Mouse (Mus musculus): ENCODE data around the gene 4930467E23Rik.
A peak's percentile ranks its signal among the peaks of the same experiment; 100 is the strongest.
"Not testable (repeated sequence)": the region's sequence is repeated elsewhere in the genome, so short reads cannot be mapped to it uniquely, and the experiment has no call there.

Gene 4930467E23Rik

DNA sequence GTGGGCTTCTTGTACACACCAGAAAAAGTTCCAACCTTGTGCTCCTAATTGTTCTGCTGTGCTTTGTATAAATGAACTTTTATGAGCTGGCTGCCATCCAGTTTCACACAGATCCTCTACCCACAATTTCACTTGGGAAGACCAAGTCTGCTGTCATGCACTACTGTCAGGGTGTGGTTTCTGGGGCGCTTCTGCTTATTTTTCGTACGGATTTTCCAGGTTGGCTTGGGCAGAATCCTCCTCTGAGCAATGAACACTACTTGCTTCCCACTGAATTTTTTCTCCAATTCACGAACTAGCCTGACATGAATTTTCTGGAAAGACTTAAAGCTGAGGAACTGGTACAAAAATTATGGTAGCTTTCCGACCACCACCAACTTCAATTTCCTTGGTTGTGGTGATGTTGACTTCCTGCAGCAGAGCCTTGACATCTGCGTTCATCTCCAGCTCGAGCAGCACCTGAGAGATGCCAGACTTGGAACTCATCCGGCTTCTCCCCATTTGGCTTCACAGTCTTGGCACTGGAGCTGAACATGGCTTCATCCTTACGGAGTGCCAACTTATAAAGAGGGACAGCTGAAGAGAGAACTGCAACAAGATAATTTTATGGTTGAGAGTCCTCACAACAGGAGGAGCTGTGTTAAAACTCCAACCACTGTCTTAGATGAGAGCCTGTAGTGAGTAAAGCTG is 18.1 kb upstream of the 4930467E23Rik start:
- not testable (repeated sequence) for DNase-seq (ENCODE audit: low spot score in 2 of 2)

DNA sequence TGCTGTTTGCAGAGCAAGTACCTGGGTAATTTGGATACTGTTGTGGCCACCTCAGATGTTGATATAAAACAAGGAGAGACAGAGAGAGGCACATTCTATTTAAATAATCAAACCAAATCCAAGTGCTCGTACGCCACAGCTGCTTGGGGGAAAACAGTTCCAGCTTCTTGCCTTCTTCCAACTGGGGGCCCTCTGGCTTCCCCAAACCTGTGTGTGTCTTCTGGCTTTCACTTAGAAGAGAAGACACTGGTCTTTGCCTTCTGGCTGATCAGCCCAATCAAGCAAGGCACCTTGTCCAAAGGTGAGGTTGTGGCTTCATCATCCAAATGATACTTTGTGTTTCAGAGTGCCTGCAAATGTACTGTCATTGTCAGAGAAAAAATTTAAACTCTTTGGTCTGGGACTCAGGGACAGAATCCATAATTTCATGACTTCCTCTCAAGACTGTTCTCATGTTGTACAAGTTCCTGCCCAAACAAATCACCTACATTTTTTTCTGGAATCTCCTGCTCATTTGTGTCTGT is 17.1 kb upstream of the 4930467E23Rik start:
- DNase-seq (ENCODE audit: low spot score in 2 of 2) = not testable (repeated sequence)

DNA sequence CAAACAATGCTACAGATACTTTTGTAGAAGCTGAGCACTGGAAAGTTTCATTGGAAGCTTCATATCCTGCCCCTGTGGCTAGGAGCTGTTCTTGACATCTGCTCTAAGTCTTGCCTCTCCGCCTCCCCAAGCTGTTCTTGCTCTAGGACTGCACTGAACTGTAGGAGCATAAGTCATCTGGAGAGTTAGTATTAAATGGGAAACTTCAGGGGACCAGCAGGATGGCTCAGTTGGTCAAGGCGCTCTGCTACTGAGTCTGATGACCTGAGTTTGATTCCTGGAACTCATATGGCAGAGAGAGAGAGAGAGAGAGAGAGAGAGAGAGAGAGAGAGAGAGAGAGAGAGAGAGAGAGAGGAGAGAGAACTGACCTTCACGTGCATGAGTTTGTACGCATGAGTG is 16.6 kb upstream of the 4930467E23Rik start:
- not testable (repeated sequence) for DNase-seq (ENCODE audit: low spot score in 2 of 2)

DNA sequence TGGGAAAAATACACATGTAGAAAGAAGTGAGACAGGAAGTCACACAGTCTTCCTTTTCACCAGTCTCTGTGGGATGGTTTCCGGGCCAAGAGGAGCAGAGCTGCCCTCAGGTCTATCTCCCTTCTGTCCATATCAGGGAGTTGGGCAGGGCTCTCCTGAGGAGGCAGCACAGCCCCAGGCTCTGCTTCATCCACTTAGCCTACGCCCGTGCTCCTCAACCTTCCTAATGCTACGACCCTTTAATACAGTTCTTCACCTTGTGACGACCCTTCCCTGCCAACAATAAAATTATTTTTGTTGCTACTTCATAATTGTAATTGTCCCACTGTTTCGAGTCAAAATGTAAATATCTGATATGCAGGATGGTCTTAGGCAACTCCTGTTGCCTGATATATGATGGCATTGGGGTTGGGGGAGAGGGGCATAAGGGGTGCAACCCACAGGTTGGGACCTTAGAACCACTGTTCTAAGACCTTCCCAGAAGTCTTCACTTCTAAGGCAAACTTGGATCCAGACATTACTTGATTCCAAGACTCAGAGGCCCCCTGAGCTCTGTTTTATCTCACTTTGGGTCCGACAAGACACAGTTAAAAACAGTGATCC is 16.0 kb upstream of the 4930467E23Rik start:
- DNase-seq (ENCODE audit: low spot score in 2 of 2) = peak in 1 of 2 experiments; percentile 31

DNA sequence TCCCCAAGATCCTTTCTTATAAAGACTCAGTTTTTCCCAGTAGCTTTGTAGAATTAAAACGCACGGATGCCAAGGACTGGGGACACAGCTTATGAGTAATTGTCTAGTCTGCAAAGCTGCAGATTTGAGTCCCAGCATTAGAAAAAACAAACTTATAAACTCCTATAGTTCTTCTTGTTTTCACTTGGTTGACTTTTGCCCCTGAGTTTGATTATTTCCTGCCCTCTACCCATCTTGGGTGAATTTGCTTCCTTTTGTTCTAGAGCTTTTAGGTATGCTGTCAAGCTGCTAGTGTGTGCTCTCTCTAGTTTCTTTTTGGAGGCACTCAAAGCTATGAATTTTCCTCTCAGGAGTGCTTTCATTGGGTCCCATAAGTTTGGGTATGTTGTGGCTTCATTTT is 14.9 kb upstream of the 4930467E23Rik start:
- not testable (repeated sequence) for DNase-seq (ENCODE audit: low spot score in 2 of 2)

DNA sequence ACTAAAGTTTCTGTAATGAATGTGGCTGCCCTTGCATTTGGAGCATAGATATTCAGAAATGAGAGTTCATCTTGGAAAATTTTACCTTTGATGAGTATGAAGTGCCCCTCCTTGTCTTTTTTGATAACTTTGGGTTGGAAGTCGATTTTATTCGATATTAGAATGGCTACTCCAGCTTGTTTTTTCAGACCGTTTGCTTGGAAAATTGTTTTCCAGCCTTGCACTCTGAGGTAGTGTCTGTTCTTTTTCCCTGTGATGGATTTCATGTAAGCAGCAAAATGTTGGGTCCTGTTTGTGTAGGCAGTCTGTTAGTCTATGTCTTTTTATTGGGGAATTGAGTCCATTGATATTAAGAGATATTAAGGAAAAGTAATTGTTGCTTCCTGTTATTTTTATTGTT is 14.1 kb upstream of the 4930467E23Rik start:
- DNase-seq (ENCODE audit: low spot score in 2 of 2) = not testable (repeated sequence)

DNA sequence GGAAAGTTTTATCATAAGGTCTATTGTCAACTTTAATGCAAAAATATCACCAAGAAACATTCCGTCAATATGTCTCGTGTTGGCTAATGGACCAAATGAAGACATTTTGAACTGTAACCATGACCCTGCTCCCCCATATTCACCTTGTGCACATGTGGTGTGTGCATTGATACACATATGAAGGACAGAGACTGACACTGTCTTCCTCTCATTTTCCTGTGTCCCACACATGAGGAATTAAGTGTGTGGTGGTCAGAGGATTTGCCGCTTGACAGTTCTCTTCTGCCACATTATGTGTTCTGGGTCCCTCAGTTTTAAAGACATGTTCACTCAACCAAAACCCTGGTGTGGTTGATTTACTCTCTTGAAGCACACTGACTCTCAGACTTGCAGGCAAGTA is 11.5 kb upstream of the 4930467E23Rik start:
- DNase-seq (ENCODE audit: low spot score in 2 of 2) = not testable (repeated sequence)

DNA sequence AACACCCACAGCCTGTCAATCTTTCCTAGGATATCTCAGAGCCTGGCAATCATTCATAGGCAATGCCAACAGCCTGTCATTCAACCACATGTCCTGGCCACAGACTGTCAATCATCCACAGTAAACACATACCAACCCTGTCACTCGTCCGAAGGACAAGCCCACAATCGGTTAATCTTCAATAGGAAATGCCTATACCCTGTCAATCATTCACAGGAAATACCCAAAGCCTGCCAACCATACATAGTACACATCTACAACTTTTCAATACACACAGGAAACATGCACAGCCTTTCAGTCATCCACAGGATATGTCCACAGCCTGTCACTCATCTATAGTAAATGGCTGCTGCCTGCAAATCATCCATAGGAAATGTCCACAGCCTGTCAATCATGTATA is 9.9 kb upstream of the 4930467E23Rik start:
- DNase-seq (ENCODE audit: low spot score in 2 of 2) = not testable (repeated sequence)

DNA sequence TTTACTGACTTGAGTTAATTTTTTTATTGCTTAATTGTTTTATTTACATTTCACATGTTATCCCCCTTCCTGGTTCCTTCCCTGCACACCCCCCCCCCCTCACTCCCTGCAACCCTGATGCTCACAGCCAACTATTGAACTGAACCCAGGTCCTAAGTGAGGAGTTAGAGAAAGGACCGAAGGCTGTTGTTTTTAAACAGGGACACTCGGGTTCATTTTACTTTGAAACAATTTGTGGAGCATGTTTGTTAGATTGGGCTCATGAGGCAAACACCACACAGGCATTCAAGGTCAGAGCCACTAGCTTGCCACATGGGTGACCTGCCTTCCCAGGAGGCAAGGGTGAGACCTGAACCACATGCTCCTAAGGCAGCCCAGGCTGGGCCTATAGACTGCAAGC is 4.5 kb upstream of the 4930467E23Rik start:
- not testable (repeated sequence) for DNase-seq (ENCODE audit: low spot score in 2 of 2)

DNA sequence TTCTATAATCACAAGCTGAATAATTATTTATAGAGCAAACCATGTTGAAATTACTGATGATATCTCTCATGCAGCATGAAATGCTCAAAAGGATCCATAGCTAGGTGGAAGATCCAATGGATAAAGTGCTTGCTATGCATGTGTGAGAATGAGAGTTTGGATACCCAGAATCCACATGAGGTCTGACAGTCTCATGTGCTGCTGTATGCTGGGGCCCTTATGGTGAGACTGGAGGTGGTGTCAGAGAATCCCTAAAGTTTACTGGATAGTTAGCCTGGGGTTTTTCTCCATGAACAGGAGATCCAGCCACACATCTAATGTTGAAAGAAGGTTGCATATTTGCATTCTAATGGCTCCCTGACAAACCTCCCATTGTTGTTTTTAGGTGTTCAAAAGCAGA is 22.4 kb downstream of the 4930467E23Rik start:
- DNase-seq (ENCODE audit: low spot score in 2 of 2) = not testable (repeated sequence)

DNA sequence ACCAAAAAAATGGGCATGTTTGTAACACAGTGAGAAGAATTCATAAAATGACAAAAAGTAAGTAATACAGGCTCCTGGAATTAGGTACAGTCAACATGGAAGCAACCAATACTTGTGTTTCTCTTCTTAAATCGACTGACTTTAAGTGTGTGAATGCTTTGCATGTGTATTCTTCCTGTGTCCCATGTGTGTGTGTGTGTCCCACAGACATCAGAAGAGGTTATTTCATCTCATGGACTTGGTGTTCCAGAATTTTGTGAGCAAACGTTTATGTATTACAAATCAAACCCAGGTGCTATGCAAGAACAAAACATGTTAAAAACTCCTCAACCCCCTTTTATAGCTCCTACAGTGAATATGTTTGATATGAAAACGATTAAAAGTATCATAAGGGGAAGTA is 24.8 kb downstream of the 4930467E23Rik start:
- DNase-seq (ENCODE audit: low spot score in 2 of 2) = not testable (repeated sequence)

DNA sequence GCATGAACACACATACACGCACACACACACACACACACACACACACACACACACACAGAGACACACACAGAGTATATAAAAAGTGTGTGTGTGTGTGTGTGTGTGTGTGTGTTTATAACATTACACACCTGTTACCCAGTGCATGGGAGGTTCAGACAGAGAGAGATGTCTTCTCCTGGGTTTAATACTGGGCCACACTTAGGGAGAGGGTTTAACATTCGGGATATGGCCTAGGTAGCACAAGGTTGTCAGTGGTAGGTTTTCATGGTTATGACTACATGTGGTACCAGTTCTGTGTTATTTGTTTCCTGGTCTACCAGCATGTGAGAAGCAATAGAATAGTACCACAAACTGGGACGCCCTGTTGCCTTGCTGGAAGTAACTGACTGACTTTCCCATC is 25.6 kb downstream of the 4930467E23Rik start:
- not testable (repeated sequence) for DNase-seq (ENCODE audit: low spot score in 2 of 2)

DNA sequence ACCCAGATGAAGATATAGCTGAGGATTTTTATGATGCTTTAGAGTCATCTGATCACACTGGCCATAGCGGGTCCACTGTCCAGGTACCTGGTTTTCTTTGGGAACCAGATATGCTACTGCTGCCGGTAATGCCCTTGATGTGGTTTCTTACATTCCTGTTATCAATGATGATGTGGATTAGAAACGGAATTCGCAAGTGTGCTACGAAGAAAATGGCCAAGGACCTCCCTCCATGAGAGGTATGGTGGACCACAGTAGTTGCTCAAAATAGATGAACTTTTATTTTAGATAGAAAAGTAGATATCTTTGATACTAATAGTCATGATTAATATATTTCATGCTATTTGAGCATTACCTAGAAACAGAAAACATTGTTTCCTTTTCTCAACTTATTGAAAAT is 32.3 kb downstream of the 4930467E23Rik start:
- not testable (repeated sequence) for DNase-seq (ENCODE audit: low spot score in 2 of 2)

DNA sequence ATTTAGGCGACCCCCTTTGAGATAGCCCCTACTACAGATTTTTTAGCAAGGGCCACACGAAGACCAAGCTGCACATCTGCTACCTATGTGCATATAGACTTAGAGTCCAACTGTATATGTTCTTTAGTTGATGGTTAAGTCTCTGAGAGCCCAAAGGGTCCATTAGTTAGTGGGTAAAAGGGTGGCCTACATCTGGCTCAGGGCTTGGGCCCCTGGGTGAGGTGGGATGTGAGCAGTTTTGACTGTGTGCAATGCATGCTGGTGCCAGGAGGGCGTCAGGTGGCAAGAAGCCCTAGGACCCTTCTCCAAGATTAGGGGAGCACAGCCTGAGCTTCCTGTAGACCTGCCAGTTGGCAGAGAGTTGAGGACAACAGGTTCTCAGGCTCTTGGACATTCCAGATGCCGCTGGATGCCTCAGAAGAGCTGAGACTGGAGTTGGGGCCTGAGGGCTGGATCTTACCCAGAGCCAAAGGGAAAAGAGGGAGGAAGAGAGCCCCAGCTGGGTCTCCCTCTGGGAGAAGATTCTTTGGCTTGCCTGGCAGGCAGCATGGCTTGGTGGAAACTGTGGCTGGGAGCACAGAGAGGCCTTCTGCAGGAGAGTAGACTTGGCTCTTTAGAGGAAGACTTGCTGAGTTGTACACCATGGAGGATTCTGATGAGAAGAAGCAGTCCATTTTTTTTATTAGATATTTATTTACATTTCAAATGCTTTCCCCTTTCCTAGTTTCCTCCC is 33.6 kb downstream of the 4930467E23Rik start:
- not testable (repeated sequence) for DNase-seq (ENCODE audit: low spot score in 2 of 2)

DNA sequence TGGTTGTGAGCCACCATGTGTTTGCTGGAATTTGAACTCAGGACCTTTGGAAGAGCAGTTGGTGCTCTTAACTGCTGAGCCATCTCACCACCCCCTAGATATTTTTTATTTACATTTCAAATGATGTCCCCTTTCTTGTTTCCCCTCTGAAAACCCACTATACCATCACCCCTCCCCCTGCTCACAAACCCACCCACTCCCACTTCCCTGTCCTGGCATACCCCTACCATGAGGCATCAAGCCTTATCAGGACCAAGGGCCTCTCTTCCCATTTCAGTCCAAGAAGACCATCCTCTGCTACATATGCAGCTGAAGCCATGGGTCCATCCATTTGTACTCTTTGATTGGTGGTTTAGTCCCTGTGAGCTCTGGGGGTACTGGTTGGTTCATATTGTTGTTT is 36.2 kb downstream of the 4930467E23Rik start:
- not testable (repeated sequence) for DNase-seq (ENCODE audit: low spot score in 2 of 2)

DNA sequence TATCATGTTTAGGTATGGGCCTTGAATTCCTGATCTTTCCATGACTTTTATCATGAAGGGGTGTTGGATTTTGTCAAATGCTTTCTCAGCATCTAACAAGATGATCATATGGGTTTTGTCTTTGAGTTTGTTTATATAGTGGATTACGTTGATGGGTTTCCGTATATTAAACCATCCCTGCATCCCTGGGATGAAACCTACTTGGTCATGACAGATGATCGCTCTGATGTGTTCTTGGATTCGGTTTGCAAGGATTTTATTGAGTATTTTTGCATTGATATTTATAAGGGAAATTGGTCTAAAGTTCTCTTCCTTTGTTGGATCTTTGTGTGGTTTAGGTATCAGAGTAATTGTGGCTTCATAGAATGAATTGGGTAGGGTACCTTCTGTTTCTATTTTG is 44.1 kb downstream of the 4930467E23Rik start:
- not testable (repeated sequence) for DNase-seq (ENCODE audit: low spot score in 2 of 2)

DNA sequence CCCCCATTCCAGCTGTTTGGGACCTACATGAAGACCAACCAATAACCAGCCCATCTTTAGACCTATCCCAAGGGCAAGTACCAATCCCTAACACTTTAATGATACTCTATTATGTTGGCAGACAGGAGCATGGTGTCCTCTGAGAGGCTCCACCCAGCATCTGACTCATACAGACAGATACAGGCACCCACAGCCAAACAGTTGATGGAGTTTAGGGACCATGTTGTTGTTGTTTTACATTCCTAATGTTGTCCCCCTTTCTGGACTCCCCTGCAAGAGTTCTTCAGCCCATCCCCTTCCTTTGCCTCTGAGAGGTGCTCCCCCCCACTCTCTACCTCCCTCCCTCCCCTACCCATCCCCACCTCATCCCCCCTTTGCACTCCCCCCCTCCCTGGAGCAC is 46.9 kb downstream of the 4930467E23Rik start:
- not testable (repeated sequence) for DNase-seq (ENCODE audit: low spot score in 2 of 2)

DNA sequence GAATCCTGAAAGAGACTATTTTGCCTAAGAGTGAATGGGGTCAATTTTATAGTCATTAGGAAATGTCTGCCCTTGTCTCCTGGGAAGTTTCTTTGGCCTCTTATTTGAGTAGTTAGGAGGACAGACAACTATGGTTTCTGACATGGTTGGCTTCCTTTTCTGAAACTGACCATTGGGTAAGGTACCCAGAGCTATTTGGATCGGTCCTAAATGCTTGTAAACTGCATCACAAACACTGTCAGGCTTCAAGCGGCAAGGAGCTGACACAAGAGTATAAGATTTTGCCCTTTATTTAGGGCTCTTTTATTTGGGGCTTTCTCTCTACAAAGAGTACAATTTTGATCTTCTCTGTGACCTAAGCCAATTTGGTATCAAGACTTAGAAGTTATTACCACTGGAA is 48.1 kb downstream of the 4930467E23Rik start:
- DNase-seq (ENCODE audit: low spot score in 2 of 2) = not testable (repeated sequence)

DNA sequence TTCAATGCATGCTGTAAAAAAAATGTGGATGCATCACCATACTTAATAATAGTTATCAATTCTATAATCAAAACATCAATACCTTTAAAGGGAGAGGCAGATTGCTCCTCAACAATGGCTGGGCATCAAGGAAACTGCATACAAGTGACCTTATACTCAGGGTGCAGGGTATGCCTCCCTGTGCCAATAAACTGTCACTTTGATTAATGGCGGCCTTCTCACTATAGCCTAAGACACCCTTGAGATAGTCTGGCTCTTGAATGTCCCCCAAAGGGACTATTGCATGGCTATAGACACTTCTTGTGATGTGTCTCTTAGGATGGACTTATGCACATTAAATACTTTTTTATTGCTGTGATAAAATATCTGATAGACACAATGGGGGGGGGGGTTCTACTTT is 48.8 kb downstream of the 4930467E23Rik start:
- not testable (repeated sequence) for DNase-seq (ENCODE audit: low spot score in 2 of 2)

DNA sequence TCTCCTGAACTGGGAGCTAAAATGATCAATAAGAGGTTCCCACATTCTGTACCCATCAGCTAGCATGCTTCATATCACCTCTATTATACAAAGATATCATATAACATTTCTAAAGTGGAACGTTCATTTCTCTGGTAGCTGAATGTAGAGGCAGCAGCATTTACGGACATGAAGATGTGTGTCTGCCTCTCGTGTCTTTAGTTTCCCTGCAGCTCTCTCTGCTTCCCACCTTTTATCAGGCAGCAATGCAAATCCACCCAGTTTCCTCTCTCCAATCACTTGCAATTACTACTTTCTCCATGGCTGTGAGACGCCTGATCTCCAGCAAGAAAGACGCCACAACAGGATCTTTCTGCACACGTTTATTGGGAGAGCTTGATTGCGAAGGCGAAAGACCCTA is 49.5 kb downstream of the 4930467E23Rik start:
- not testable (repeated sequence) for DNase-seq (ENCODE audit: low spot score in 2 of 2)

DNA sequence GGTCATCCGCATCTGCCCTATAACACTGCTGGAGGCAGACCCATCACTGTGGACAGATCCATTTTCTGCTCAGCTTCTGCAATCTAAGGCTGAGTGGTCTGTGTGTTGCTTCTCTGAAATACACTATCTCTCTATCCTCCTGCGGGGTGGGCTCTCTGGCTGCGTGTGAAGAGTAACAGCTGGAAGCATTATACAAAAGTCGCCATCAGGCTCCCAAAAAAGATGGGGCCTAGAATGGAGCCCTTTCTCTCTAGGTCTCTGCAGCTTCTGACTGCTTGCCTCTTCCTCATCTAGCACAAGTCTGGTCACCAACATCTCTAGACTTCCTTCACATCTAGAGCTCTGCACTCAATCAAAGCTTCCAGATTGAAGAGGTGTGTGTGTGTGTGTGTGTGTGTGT is 50.8 kb downstream of the 4930467E23Rik start:
- DNase-seq (ENCODE audit: low spot score in 2 of 2) = not testable (repeated sequence)

DNA sequence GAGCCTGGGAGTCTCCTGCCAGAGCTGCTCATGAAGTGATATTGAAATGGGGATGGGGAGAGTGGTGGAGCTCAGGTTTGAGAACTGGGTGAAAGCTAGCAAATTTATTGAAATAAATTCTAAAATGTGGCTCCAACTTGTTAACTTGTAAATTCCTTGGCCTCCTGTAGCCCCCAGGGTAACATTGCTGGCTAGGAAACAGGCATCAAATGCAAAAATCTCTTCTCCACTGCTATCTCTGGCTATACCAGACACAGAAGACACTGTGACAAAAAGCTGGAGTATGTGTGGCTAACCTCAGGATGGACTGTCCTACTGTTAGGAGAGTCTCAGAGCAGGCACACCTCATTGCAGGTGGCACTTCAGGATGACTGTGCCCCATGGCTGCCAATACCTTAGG is 51.3 kb downstream of the 4930467E23Rik start:
- not testable (repeated sequence) for DNase-seq (ENCODE audit: low spot score in 2 of 2)

All from frontal cortex, postnatal 10 days (tissue).